Mouse (Mus musculus) forebrain, embryonic 13.5 days (tissue): ENCODE data around the gene Lrfn2. TPM values are rescaled to one million over a fixed set of nuclear protein-coding genes. Genes with fewer than 3 reads are reported as not detected.

Experiments used
- ATAC-seq: fragments of 200-750 bp; cut with Nextera tagmentation; 2 replicates; pipeline ENCODE4 v1.8.0; 2017
- H3K27ac ChIP-seq: fragments of 300-500 bp; sonication (generic); 2 replicates; pipeline ENCODE4 v1.5.1; 2015; ENCODE audit warnings: inconsistent platforms, mild to moderate bottlenecking, moderate library complexity
- H3K27me3 ChIP-seq: fragments of 300-500 bp; sonication (generic); 2 replicates; pipeline ENCODE4 v1.6.1; 2015; ENCODE audit warnings: mild to moderate bottlenecking, inconsistent platforms
- H3K36me3 ChIP-seq: fragments of 300-500 bp; sonication (generic); 2 replicates; pipeline ENCODE4 v1.6.1; 2015; ENCODE audit warnings: mild to moderate bottlenecking, inconsistent platforms; ENCODE audit not compliant: poor library complexity, severe bottlenecking
- H3K4me1 ChIP-seq: fragments of 300-500 bp; sonication (generic); 2 replicates; pipeline ENCODE4 v1.6.1; 2015; ENCODE audit warnings: inconsistent platforms
- H3K4me2 ChIP-seq: fragments of 300-500 bp; sonication (generic); 2 replicates; pipeline ENCODE4 v1.6.1; 2015; ENCODE audit warnings: inconsistent platforms, mild to moderate bottlenecking, moderate library complexity
- H3K4me3 ChIP-seq: fragments of 300-500 bp; sonication (generic); 2 replicates; pipeline ENCODE4 v1.5.1; 2015; ENCODE audit warnings: mild to moderate bottlenecking, inconsistent platforms
- H3K9ac ChIP-seq: fragments of 300-500 bp; sonication (generic); 2 replicates; pipeline ENCODE4 v1.6.1; 2015; ENCODE audit warnings: mild to moderate bottlenecking, inconsistent platforms
- H3K9me3 ChIP-seq: fragments of 300-500 bp; sonication (generic); replicated peaks from 2 replicates; pipeline ENCODE4 v1.6.1; 2016; ENCODE audit warnings: inconsistent platforms
- WGBS: fragments of 180-500 bp; shearing (Covaris S2); methylation state at CpG from one replicate; pipeline ENCODE4 v1.1.7; 2015; 5-methylcytosine and 5-hydroxymethylcytosine counted together
- polyA plus RNA-seq: library from polyadenylated mRNA; unstranded; fragments of >200 nt; fragmentation: Nextera tagmentation; extraction: Ambion mirVana; gene quantifications from 2 replicates; pipeline ENCODE4 v1.2.1, GENCODE M21; 2015

The Lrfn2 gene
- polyA plus RNA-seq, 1 experiment from 2014 or later, result 2.9 TPM

DNA sequence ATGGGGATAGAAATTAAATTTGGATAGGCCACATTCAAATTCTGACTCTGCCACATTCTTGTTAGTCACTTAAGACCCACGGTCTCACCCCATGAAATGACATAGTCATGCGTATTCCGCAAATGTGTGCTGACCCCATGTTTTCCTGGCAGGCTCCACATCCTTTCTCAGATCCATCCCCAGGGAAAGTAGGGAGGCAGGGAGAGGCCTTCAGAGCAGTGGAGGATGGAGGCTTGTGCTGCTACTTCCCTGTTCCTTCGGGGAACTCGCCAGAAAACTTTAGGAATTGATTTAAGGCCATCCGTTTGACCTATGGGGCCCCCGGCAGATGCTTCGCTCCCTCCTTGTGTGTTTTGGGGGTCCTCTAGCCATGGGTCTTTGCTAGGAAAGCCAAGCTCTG lies 3.0 kb downstream of the Lrfn2 start:
- Histone ChIP-seq H3K9me3 (no peaks in the 10 kb centered on the region), H3K27me3 (peaks cover 14% of the 10 kb centered on the region), H3K4me2 (peak overlapping the region; percentile 84), H3K36me3 (no peaks in the 10 kb centered on the region), H3K4me3 (no peak overlapping the region), H3K4me1 (peaks cover 30% of the 10 kb centered on the region), H3K27ac (no peak overlapping the region), H3K9ac (no peak overlapping the region)
- ATAC-seq, result no peak
- 87% methylated on average over 8 of the region's 8 CpGs for WGBS

DNA sequence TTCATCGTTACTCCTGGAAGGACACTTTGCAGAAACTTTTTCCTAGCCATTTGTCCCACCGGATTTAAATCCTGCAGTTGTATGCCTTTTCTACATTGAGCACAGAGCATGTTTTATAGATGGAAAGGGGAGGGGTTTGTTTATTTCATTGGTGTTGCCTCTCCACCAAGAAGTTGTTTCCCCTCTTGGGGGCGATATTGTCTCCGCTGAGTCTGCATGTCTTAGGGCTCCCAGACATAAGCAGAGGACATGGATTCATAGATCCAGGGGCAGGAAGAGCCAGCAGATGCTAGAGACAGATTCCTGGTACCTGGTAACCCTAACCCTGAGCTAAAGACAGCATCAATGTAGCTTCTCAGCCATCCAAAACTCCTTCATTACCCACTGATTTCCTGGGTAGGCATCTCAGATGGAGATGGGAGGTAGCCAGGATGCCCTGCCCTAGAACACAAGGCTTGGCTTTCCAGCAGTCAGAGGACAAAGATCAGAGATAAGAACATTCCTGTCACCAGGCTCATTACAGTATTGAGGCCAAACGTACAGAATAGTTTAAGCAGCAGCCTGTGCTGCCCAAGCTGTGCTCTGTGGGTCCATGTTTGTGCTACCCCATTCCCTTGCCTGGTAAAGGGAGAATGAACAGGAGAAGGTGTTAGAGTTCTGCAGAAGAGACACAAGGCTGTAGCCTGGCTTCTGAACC lies 4.4 kb downstream of the Lrfn2 start:
- no peak overlapping the region for H3K4me3 ChIP-seq
- no peak overlapping the region for H3K27ac ChIP-seq
- H3K4me1 ChIP-seq, result peaks cover 26% of the 10 kb centered on the region
- no peak overlapping the region for H3K4me2 ChIP-seq
- no peaks in the 10 kb centered on the region for H3K36me3 ChIP-seq
- H3K9me3 ChIP-seq, result no peaks in the 10 kb centered on the region
- ATAC-seq, result no peak
- no peak overlapping the region for H3K9ac ChIP-seq
- peaks cover 14% of the 10 kb centered on the region for H3K27me3 ChIP-seq
- 55% methylated on average over 5 of the region's 5 CpGs for WGBS

DNA sequence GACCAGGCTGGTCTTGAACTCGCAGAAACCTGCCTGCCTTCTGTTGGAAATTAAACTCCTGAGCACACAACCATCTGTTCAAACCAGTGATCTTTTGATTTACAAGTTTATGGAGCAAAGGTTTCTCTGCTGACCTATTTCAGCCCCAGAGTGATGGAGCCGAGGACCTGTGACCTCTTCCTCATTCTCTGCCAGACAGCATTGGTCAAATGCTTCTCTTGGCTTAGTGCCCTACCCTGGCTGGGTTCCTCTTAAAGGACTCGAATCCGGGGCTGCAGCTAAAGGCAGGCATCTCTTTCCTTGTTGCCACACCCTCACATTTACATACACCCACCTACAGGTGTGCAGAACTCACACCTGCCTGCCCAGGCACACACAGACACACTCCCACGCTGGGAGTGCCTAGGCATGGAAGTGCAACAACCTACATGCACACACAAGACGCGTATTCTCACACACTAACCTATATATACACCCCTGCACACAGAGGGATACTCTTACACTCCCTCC lies 6.6 kb downstream of the Lrfn2 start:
- ATAC-seq, result no peak
- H3K9ac ChIP-seq, result no peak overlapping the region
- no peak overlapping the region for H3K27ac ChIP-seq
- no peak overlapping the region for H3K4me3 ChIP-seq
- no peaks in the 10 kb centered on the region for H3K36me3 ChIP-seq
- H3K4me2 ChIP-seq, result no peak overlapping the region
- H3K4me1 ChIP-seq, result 0 out of 2 replicates have a peak, but pooled peaks cover 8% of the 10 kb centered on the region
- no peaks in the 10 kb centered on the region for H3K9me3 ChIP-seq
- H3K27me3 ChIP-seq, result peaks cover 3% of the 10 kb centered on the region; the same call in 1 of the 2 replicates
- WGBS, result 85% methylated on average over 7 of the region's 7 CpGs

- H3K9me3 ChIP-seq, result no peaks in the 10 kb centered on the region
- WGBS, result 84% methylated on average over 9 of the region's 9 CpGs
- H3K4me1 ChIP-seq, result no peaks in the 10 kb centered on the region
- no peak overlapping the region for H3K4me2 ChIP-seq
- H3K36me3 ChIP-seq, result no peaks in the 10 kb centered on the region
- no peak overlapping the region for H3K9ac ChIP-seq
- no peaks in the 10 kb centered on the region for H3K27me3 ChIP-seq
- H3K4me3 ChIP-seq, result no peak overlapping the region
- H3K27ac ChIP-seq, result no peak overlapping the region
- no peak for ATAC-seq
Measured at GRCm38 (mm10) chr17:48946315-48946714, 14.1 kb downstream of the Lrfn2 start.

DNA sequence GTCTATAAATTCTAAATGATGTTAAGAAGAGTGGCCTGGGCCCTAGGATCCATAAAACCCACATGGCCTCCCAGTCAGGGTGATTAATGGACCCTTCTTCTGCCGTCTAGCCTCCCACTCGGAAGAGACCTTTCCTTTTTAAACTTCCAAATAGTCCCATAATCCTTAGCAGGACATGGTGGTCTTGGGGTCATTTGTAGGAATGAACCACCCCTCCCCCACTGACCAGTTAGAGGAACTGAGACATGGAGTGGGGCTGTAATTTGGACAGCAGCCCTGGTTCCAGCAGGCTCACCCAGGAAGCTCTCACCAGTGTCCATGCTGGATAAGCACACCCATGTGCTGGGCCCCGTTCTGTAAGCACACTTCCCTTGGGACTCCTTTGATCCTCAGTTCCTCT lies 14.6 kb downstream of the Lrfn2 start:
- no peak for ATAC-seq
- Histone ChIP-seq H3K27ac (no peak overlapping the region), H3K9ac (no peak overlapping the region), H3K9me3 (no peaks in the 10 kb centered on the region), H3K4me2 (no peak overlapping the region), H3K4me3 (no peak overlapping the region), H3K4me1 (no peaks in the 10 kb centered on the region), H3K36me3 (no peaks in the 10 kb centered on the region), H3K27me3 (no peaks in the 10 kb centered on the region)
- WGBS, result 73% methylated on average over 3 of the region's 3 CpGs

GRCm38 (mm10) chr17:48951250-48951649 lies 19.1 kb downstream of the Lrfn2 start:
- WGBS, result 87% methylated on average over 1 of the region's 1 CpGs
- no peak for ATAC-seq
- Histone ChIP-seq H3K9me3 (no peaks in the 10 kb centered on the region), H3K27me3 (no peaks in the 10 kb centered on the region), H3K4me1 (no peaks in the 10 kb centered on the region), H3K4me2 (no peak overlapping the region), H3K9ac (no peak overlapping the region), H3K27ac (no peak overlapping the region), H3K36me3 (no peaks in the 10 kb centered on the region), H3K4me3 (no peak overlapping the region)

DNA sequence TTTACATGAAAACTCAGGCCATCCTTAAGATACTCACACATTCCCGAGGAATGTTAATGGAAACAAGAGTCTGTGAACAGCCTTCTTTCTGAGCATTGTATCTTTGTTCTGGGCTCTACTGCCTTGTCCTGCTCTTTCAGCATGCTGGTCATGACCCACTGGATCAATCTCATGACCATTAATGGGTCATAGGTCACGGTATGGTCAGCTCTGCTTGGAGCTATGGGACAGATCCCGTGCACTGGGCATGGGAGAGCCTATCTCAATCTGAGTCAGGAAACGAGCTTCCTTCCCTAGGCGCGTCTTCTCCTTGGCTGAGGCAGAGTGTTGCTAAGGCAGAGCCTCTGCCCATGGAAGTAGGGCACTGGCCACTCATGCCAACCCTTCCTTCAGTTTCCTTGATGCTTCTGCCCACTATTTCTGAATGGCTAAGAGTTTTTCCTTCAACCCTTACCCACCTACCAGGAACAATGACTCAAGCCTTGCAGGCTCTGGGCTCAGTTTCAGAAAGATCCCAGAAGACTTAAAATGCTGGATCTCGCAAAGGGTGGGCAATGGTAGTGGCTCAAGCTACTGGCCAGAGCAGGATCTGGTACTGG lies 24.0 kb downstream of the Lrfn2 start:
- Histone ChIP-seq H3K4me1 (peaks cover 10% of the 10 kb centered on the region), H3K4me2 (no peak overlapping the region), H3K27me3 (no peaks in the 10 kb centered on the region), H3K36me3 (no peaks in the 10 kb centered on the region), H3K4me3 (no peak overlapping the region), H3K9me3 (no peaks in the 10 kb centered on the region), H3K27ac (no peak overlapping the region), H3K9ac (no peak overlapping the region)
- ATAC-seq, result no peak
- WGBS, result 87% methylated on average over 7 of the region's 7 CpGs

- 0 out of 2 replicates have a peak overlapping the region, but pooled peaks have one; percentile 6 for H3K4me3 ChIP-seq
Measured at GRCm38 (mm10) chr17:48960161-48960698, 28.1 kb downstream of the Lrfn2 start.

DNA sequence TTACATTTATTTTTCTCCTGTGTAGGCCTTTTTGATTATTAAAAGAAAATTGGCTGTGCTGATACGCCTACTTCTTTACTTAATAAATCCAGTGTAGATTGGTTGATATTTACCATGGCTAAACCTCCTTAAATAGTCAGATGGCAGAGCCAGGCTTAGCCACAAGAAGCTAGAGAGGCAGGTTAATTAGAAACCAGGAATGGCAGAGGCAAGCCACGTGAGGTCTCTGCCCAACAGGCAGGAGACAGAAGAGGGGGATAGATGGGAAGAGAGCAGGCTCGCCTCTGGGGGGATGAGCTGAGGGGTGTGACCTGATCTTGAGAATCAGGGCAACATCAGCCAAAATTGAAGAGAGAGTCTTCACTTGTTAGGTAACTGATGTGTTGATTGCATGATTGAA lies 30.5 kb downstream of the Lrfn2 start:
- H3K27ac ChIP-seq, result no peak overlapping the region
- H3K27me3 ChIP-seq, result no peaks in the 10 kb centered on the region
- no peaks in the 10 kb centered on the region for H3K36me3 ChIP-seq
- no peak overlapping the region for H3K4me3 ChIP-seq
- H3K4me2 ChIP-seq, result no peak overlapping the region
- ATAC-seq, result no peak
- no peak overlapping the region for H3K9ac ChIP-seq
- peaks cover 10% of the 10 kb centered on the region for H3K4me1 ChIP-seq
- WGBS, result 60% methylated on average over 3 of the region's 3 CpGs
- no peaks in the 10 kb centered on the region for H3K9me3 ChIP-seq

More at GRCm38 (mm10) chr17:48960161-48960698, 28.1 kb downstream of the Lrfn2 start:
- no peaks in the 10 kb centered on the region for H3K9me3 ChIP-seq
- peaks cover 10% of the 10 kb centered on the region for H3K4me1 ChIP-seq
- H3K4me2 ChIP-seq, result peak overlapping the region; percentile 45
- H3K27me3 ChIP-seq, result no peaks in the 10 kb centered on the region
- H3K9ac ChIP-seq, result no peak overlapping the region
- 8% methylated on average over 15 of the region's 16 CpGs for WGBS
- ATAC-seq, result peak; percentile 61; the same call in 1 of the 2 replicates
- H3K27ac ChIP-seq, result no peak overlapping the region; the same call in 1 of the 2 replicates
- H3K36me3 ChIP-seq, result no peaks in the 10 kb centered on the region

DNA sequence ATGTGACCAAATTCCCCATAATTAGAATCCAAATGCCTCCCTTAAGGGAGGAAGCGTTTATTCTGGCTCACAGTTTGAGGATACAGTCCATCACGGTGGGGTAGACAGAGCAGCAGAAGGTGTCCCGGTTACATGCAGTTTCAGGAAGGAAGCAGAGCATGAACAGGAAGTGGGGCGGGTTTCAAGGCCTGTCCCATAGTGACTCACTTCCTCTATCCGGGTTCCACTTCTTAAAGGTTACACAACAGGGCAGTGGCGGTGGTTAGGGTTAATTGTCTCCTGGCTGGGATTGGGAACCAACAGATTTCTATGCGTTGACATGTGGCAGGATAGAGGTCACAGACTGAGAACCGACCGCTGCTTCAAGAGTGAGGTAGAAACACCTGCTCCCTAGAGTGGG lies 31.6 kb downstream of the Lrfn2 start:
- Histone ChIP-seq H3K27ac (no peak overlapping the region), H3K9ac (no peak overlapping the region), H3K4me1 (peaks cover 10% of the 10 kb centered on the region), H3K9me3 (no peaks in the 10 kb centered on the region), H3K27me3 (no peaks in the 10 kb centered on the region), H3K4me2 (no peak overlapping the region), H3K36me3 (no peaks in the 10 kb centered on the region), H3K4me3 (no peak overlapping the region)
- WGBS, result 91% methylated on average over 9 of the region's 9 CpGs
- no peak for ATAC-seq

- H3K27me3 ChIP-seq, result no peaks in the 10 kb centered on the region
- H3K4me3 ChIP-seq, result no peak overlapping the region
- H3K9ac ChIP-seq, result no peak overlapping the region
- H3K36me3 ChIP-seq, result no peaks in the 10 kb centered on the region
- H3K4me1 ChIP-seq, result peaks cover 20% of the 10 kb centered on the region
- no peaks in the 10 kb centered on the region for H3K9me3 ChIP-seq
- no peak overlapping the region for H3K27ac ChIP-seq
- ATAC-seq, result no peak
- H3K4me2 ChIP-seq, result no peak overlapping the region
- WGBS, result 91% methylated on average over 13 of the region's 13 CpGs
Measured at GRCm38 (mm10) chr17:48968304-48968703, 36.1 kb downstream of the Lrfn2 start.

GRCm38 (mm10) chr17:48971296-48971695 lies 39.1 kb downstream of the Lrfn2 start:
- H3K27me3 ChIP-seq, result no peaks in the 10 kb centered on the region
- no peak overlapping the region for H3K4me3 ChIP-seq
- H3K27ac ChIP-seq, result no peak overlapping the region
- H3K4me1 ChIP-seq, result peaks cover 47% of the 10 kb centered on the region
- no peak overlapping the region for H3K9ac ChIP-seq
- H3K36me3 ChIP-seq, result no peaks in the 10 kb centered on the region
- ATAC-seq, result no peak
- 38% methylated on average over 10 of the region's 10 CpGs for WGBS
- H3K4me2 ChIP-seq, result no peak overlapping the region
- no peaks in the 10 kb centered on the region for H3K9me3 ChIP-seq
